Mouse (Mus musculus) stomach, postnatal 0 days (tissue): ENCODE measurements at regions not wholly inside any gene's neighbourhood (a gene's known extent, or its start where the extent isn't known, plus 50 kb on each side); places are given as distances from the start of the nearest gene placed in this dataset.

Source experiments
- CTCF ChIP-seq: IDR thresholded peaks from 2 replicates; pipeline ENCODE4 v1.5.1; 2016; ENCODE audit warnings: antibody characterized with exemption, low read depth, mild to moderate bottlenecking, moderate library complexity
- EP300 ChIP-seq: optimal IDR thresholded peaks from 2 replicates; pipeline ENCODE3; 2016; ENCODE audit warnings: antibody characterized with exemption

GRCm38 (mm10) chr4:10150501-10150900, 723.8 kb upstream of the 2610301B20Rik start:
- no peak for TF ChIP-seq EP300
- peak; percentile 78 for TF ChIP-seq CTCF
